Mouse (Mus musculus) spleen, adult 2 months (tissue): ENCODE results near the gene Sema6d.

ENCODE experiments used
- CTCF ChIP-seq: fragments of 200-500 bp; IDR thresholded peaks from 2 replicates; pipeline ENCODE4 v1.5.1; 2011; ENCODE audit warnings: mild to moderate bottlenecking, inconsistent platforms; ENCODE audit not compliant: insufficient read depth, insufficient read length, insufficient replicate concordance; ENCODE audit errors: extremely low read depth
- POLR2A ChIP-seq: fragments of 200-500 bp; IDR thresholded peaks from 2 replicates; pipeline ENCODE4 v1.6.1; 2011; ENCODE audit warnings: low read depth, low read length, inconsistent platforms

GRCm38 (mm10) chr2:124705806-124706205, 616.0 kb downstream of the Sema6d start:
- no peak for TF ChIP-seq CTCF
- TF ChIP-seq POLR2A, result no peak
